Mouse (Mus musculus): ENCODE data around the gene Rpl11. TPM values are rescaled to one million over a fixed set of nuclear protein-coding genes. Genes with fewer than 3 reads are reported as not detected.
"Not testable (repeated sequence)": the region's sequence is repeated elsewhere in the genome, so short reads cannot be mapped to it uniquely, and the experiment has no call there.

The Rpl11 gene
- polyA plus RNA-seq, 1 experiment from 2014 or later = 281 TPM

- H3K4me1 ChIP-seq = peaks cover 14% of the 10 kb centered on the region
- H3K27me3 ChIP-seq (replicated peaks) = no peaks in the 10 kb centered on the region
- no peak for ATAC-seq (ENCODE audit: low FRiP score)
- no peaks in the 10 kb centered on the region for H3K36me3 ChIP-seq
- 76% methylated on average over 4 of the region's 4 CpGs for WGBS
- H3K4me3 ChIP-seq (replicated peaks) = no peak overlapping the region
- no peak overlapping the region for H3K9ac ChIP-seq (replicated peaks)
- no peaks in the 10 kb centered on the region for H3K9me3 ChIP-seq (replicated peaks)
- no peak overlapping the region for H3K27ac ChIP-seq (replicated peaks)
- H3K4me2 ChIP-seq = no peak overlapping the region
Observed at GRCm38 (mm10) chr4:136069313-136069712, 16.1 kb upstream of the Rpl11 start.

DNA sequence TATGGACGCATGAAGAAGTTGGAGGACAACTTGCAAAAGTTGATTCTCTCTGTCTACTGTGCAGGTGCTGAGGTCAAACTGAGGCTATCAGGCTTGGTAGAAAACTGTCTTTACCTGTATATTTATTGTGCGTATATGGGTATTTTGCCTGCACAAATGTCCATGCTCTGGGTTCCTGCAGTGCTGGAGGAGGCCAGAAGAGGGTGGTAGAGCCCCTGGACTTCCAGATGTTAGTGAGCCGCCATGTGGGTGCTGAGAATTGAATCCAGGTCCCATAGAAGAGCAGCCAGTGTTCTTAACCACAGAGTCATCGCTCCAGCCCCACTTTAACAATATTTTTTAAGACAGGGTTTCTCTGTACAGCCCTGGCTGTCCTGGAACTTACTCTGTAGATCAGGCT, 9.9 kb upstream of the Rpl11 start:
- 94% methylated on average over 4 of the region's 4 CpGs for WGBS
- Histone ChIP-seq H3K9ac (replicated peaks) (no peak overlapping the region), H3K4me3 (replicated peaks) (no peak overlapping the region), H3K4me1 (no peaks in the 10 kb centered on the region), H3K36me3 (no peaks in the 10 kb centered on the region), H3K27me3 (replicated peaks) (no peaks in the 10 kb centered on the region), H3K4me2 (no peak overlapping the region), H3K27ac (replicated peaks) (no peak overlapping the region), H3K9me3 (replicated peaks) (no peaks in the 10 kb centered on the region)
- ATAC-seq (ENCODE audit: low FRiP score) = no peak

- not testable (repeated sequence) for H3K4me2 ChIP-seq; H3K9me3 ChIP-seq (replicated peaks); H3K27ac ChIP-seq (replicated peaks); H3K36me3 ChIP-seq; ATAC-seq (ENCODE audit: low FRiP score); H3K4me1 ChIP-seq; H3K4me3 ChIP-seq (replicated peaks); H3K9ac ChIP-seq (replicated peaks); H3K27me3 ChIP-seq (replicated peaks)
- 74% methylated on average over 9 of the region's 9 CpGs for WGBS
Observed at GRCm38 (mm10) chr4:136059800-136060488, 6.7 kb upstream of the Rpl11 start.

DNA sequence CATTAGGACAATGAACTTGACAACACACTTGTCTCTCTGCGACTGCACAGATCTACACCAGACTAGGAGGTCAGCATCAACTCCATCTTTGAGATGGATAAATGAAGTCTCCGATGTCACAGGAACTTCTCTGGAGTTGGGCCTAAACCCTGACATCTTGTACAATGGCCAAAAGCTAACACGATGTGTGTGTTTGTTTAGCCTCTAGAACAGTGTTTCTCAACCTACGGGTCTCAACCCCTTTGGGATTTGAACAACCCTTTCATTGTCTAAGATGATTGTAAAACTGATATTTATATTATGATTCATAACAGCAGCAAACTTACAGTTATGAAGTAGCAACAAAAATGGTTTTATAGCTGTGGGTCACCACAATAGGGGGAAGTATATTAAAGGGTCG, 4.7 kb upstream of the Rpl11 start:
- 94% methylated on average over 5 of the region's 5 CpGs for WGBS
- no peaks in the 10 kb centered on the region for H3K36me3 ChIP-seq
- H3K4me3 ChIP-seq (replicated peaks) = no peak overlapping the region
- H3K4me1 ChIP-seq = no peaks in the 10 kb centered on the region
- no peak overlapping the region for H3K27ac ChIP-seq (replicated peaks)
- no peak overlapping the region for H3K9ac ChIP-seq (replicated peaks)
- H3K9me3 ChIP-seq (replicated peaks) = no peaks in the 10 kb centered on the region
- ATAC-seq (ENCODE audit: low FRiP score) = no peak
- H3K4me2 ChIP-seq = no peak overlapping the region
- H3K27me3 ChIP-seq (replicated peaks) = no peaks in the 10 kb centered on the region

DNA sequence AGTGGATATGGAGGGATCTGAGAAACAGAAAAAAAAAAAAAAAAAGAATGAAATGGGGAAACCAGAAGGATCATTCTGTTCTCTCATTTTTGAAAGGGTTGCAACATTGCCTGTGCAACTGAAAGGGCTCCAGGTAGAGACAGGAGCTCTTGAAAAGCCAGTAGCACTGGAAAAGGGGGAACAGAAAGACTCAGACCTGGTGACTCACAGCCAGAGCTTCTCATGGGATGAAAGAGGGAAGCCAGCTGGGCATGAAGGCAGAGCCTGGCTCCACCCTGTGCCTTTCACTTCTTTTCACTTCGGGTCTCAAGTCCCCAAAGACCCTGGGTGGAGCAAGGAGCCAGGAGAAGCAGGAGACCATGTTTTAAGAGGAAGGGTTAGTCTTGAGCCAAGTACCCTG, 2.8 kb upstream of the Rpl11 start:
- no peak overlapping the region for H3K4me2 ChIP-seq
- H3K9me3 ChIP-seq (replicated peaks) = no peaks in the 10 kb centered on the region
- H3K27ac ChIP-seq (replicated peaks) = no peak overlapping the region
- peaks cover 5% of the 10 kb centered on the region for H3K36me3 ChIP-seq
- H3K4me3 ChIP-seq (replicated peaks) = no peak overlapping the region
- WGBS = 47% methylated on average over 1 of the region's 1 CpGs
- H3K27me3 ChIP-seq (replicated peaks) = no peaks in the 10 kb centered on the region
- H3K4me1 ChIP-seq = peaks cover 13% of the 10 kb centered on the region
- ATAC-seq (ENCODE audit: low FRiP score) = no peak
- H3K9ac ChIP-seq (replicated peaks) = no peak overlapping the region

DNA sequence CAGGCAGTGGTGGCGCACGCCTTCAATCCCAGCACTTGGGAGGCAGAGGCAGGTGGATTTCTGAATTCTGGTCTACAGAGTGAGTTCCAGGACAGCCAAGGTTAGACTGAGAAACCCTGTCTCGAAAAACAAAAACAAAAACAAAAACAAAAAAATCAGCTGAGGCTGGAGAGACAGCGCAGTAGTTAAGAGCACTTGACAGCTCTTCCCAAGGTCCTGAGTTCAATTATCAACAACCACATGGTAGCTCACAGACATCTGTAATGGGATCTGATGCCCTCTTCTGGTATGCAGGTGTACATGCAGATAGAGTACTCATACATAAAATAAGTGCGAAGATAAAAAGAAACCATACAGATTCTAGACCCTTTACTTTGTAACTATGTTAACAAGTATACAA, 615 bp upstream of the Rpl11 start:
- Histone ChIP-seq H3K9ac (replicated peaks) (no peak overlapping the region), H3K9me3 (replicated peaks) (no peaks in the 10 kb centered on the region), H3K4me3 (replicated peaks) (no peak overlapping the region), H3K36me3 (peaks cover 27% of the 10 kb centered on the region), H3K27me3 (replicated peaks) (no peaks in the 10 kb centered on the region), H3K27ac (replicated peaks) (no peak overlapping the region), H3K4me1 (peaks cover 30% of the 10 kb centered on the region), H3K4me2 (no peak overlapping the region)
- no peak for ATAC-seq (ENCODE audit: low FRiP score)
- WGBS = 81% methylated on average over 5 of the region's 5 CpGs

GRCm38 (mm10) chr4:136052534-136053246, 538 bp downstream of the Rpl11 start:
- Histone ChIP-seq H3K27me3 (replicated peaks) (no peaks in the 10 kb centered on the region), H3K36me3 (peaks cover 34% of the 10 kb centered on the region), H3K9ac (replicated peaks) (peak overlapping the region; percentile 96), H3K4me2 (peak overlapping the region; percentile 76), H3K9me3 (replicated peaks) (no peaks in the 10 kb centered on the region), H3K4me3 (replicated peaks) (peak overlapping the region; percentile 92), H3K27ac (replicated peaks) (peak overlapping the region; percentile 91), H3K4me1 (peaks cover 34% of the 10 kb centered on the region)
- ATAC-seq (ENCODE audit: low FRiP score) = peak; percentile 88
- under 1% methylated on average over 48 of the region's 50 CpGs for WGBS

DNA sequence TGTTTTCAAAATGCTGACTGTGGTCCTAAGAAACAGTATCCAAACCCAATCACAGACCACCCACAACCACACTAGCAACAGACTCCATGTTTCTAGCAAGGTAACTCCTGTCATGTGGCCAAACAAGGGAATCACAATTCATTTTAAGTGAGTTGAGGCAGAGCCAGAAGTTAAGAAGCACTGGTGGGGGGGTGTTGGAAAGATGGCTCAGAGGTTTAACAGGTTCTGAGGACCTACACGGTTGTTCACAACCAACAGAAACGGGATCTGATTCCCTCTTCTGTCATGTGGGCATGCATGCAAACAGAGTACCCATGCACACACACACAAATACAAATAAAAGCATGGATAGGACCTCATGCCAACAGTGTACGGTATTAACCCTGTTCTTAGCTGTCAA, 1.2 kb downstream of the Rpl11 start:
- H3K9ac ChIP-seq (replicated peaks) = peak overlapping the region; percentile 96
- peak overlapping the region; percentile 76 for H3K4me2 ChIP-seq
- 4% methylated on average over 3 of the region's 3 CpGs for WGBS
- no peak for ATAC-seq (ENCODE audit: low FRiP score)
- no peaks in the 10 kb centered on the region for H3K9me3 ChIP-seq (replicated peaks)
- peaks cover 40% of the 10 kb centered on the region for H3K36me3 ChIP-seq
- H3K4me1 ChIP-seq = peaks cover 34% of the 10 kb centered on the region
- H3K27ac ChIP-seq (replicated peaks) = no peak overlapping the region; the same call in 1 of the 2 replicates
- no peaks in the 10 kb centered on the region for H3K27me3 ChIP-seq (replicated peaks)
- H3K4me3 ChIP-seq (replicated peaks) = peak overlapping the region; percentile 92

DNA sequence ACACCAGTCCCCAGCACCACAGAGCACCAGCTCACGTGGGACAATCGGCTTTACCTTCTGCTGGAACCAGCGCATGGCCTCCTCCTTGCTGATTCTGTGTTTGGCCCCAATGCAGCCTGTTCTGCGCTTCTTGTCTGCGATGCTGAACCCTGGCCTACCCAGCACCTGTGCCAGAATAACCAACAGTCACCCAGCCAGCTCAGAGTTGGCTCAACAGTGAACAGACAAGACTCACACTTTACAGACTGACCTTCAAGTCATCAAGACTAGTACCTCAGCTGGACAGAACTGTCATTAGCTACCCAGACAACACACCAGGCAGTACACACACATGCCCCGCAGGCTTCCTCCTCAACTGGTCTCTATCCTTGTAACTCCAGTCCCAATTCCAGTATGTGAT, 3.0 kb downstream of the Rpl11 start:
- H3K27ac ChIP-seq (replicated peaks) = no peak overlapping the region
- peaks cover 34% of the 10 kb centered on the region for H3K4me1 ChIP-seq
- H3K9ac ChIP-seq (replicated peaks) = no peak overlapping the region
- no peak overlapping the region for H3K4me3 ChIP-seq (replicated peaks)
- H3K4me2 ChIP-seq = no peak overlapping the region
- no peaks in the 10 kb centered on the region for H3K9me3 ChIP-seq (replicated peaks)
- H3K36me3 ChIP-seq = peaks cover 51% of the 10 kb centered on the region
- no peak for ATAC-seq (ENCODE audit: low FRiP score)
- 96% methylated on average over 6 of the region's 6 CpGs for WGBS
- no peaks in the 10 kb centered on the region for H3K27me3 ChIP-seq (replicated peaks)

- Histone ChIP-seq H3K4me2 (no peak overlapping the region), H3K4me1 (peaks cover 34% of the 10 kb centered on the region), H3K9me3 (replicated peaks) (no peaks in the 10 kb centered on the region), H3K9ac (replicated peaks) (no peak overlapping the region), H3K27me3 (replicated peaks) (no peaks in the 10 kb centered on the region), H3K4me3 (replicated peaks) (no peak overlapping the region), H3K27ac (replicated peaks) (no peak overlapping the region), H3K36me3 (peaks cover 57% of the 10 kb centered on the region)
- no peak for ATAC-seq (ENCODE audit: low FRiP score)
- 76% methylated on average over 4 of the region's 4 CpGs for WGBS
Observed at GRCm38 (mm10) chr4:136048291-136049032, 4.8 kb downstream of the Rpl11 start.

- ATAC-seq (ENCODE audit: low FRiP score) = no peak
- peaks cover 57% of the 10 kb centered on the region for H3K36me3 ChIP-seq
Observed at GRCm38 (mm10) chr4:136047626-136048025, 5.6 kb downstream of the Rpl11 start.

DNA sequence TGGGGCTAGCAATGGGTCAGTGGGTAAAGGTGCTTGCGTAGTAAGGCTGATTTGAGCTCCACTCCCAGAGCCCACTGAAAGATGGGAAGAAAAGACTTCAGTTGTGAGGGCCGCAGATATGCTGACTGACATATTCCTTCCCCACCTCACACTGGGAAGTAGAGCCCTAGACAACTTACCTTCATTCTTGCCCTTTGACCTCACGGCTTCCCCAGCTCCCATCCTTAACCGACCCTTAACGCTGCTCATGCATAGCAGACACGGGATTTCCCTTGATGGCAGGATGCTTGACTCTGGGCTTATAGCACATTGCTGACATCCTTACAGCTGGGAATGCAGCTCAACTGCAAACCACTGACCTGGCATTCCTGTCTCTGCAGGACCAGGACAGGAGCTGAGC, 6.3 kb downstream of the Rpl11 start:
- peaks cover 30% of the 10 kb centered on the region for H3K4me1 ChIP-seq
- H3K27me3 ChIP-seq (replicated peaks) = no peaks in the 10 kb centered on the region
- H3K27ac ChIP-seq (replicated peaks) = no peak overlapping the region
- no peak overlapping the region for H3K4me3 ChIP-seq (replicated peaks)
- ATAC-seq (ENCODE audit: low FRiP score) = no peak
- no peak overlapping the region for H3K9ac ChIP-seq (replicated peaks)
- no peak overlapping the region for H3K4me2 ChIP-seq
- 80% methylated on average over 6 of the region's 6 CpGs for WGBS
- peaks cover 57% of the 10 kb centered on the region for H3K36me3 ChIP-seq
- H3K9me3 ChIP-seq (replicated peaks) = no peaks in the 10 kb centered on the region

More at GRCm38 (mm10) chr4:136047626-136048025, 5.6 kb downstream of the Rpl11 start:
- Histone ChIP-seq H3K27me3 (replicated peaks) (no peaks in the 10 kb centered on the region), H3K9me3 (replicated peaks) (no peaks in the 10 kb centered on the region), H3K9ac (replicated peaks) (no peak overlapping the region), H3K4me1 (peaks cover 34% of the 10 kb centered on the region), H3K4me3 (replicated peaks) (no peak overlapping the region), H3K4me2 (no peak overlapping the region), H3K27ac (replicated peaks) (no peak overlapping the region)
- WGBS = 53% methylated on average over 4 of the region's 4 CpGs
